Mouse (Mus musculus) gonadal fat pad, adult 2 months (tissue): Measurements from ENCODE around the gene Olfr420. TPM values are rescaled to one million over a fixed set of nuclear protein-coding genes. Genes with fewer than 3 reads are reported as not detected.

Source experiments
- DNase-seq: peaks from one replicate; pipeline ENCODE4 v3.0.0-alpha.2; 2012; ENCODE audit warnings: low read depth
- polyA plus RNA-seq: library from polyadenylated mRNA; depleted of rRNA; stranded (reverse); fragments of >200 nt; gene quantifications from 2 replicates; pipeline ENCODE4 v1.2.3, GENCODE M21; 2012; rRNA removed

Olfr420 gene
- not detected in 2 replicates for polyA plus RNA-seq

DNA sequence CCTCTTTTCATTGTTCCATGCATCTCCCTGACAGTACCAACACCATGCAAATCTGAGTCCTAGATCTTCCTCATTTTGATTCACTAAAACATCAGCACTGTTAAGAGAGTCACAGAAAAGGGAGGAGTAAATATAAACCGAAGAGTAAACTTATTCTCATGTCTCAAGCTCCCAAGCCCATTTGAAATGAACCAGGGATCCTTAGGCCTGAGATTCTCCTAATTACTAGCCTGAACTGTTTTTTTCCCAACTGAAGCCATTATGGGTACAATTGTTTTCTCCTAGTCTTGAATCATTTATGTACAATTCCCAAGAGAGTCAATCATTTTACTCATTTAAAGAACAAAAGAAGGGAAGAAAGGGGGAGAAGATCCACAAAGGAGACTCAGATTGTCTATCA is at the start of gene Olfr420:
Olfr420 (plus strand) TSS at position 301 of the 400 bp plus-strand sequence.
- DNase-seq: no peak

GRCm38 (mm10) chr1:174121062-174121461 is 34.4 kb upstream of the Olfr420 start, which contains the start of gene Olfr231:
Gene Olfr231, minus strand, starts transcription at chr1:174121162.
- no peak for DNase-seq

GRCm38 (mm10) chr1:174131217-174131616 is 24.2 kb upstream of the Olfr420 start, which contains the start of gene Olfr424:
Gene Olfr424, plus strand, starts transcription at chr1:174131517.
- DNase-seq: no peak

- DNase-seq: no peak
These were observed 23.4 kb upstream of the Olfr420 start for GRCm38 (mm10) chr1:174131999-174132398.

DNA sequence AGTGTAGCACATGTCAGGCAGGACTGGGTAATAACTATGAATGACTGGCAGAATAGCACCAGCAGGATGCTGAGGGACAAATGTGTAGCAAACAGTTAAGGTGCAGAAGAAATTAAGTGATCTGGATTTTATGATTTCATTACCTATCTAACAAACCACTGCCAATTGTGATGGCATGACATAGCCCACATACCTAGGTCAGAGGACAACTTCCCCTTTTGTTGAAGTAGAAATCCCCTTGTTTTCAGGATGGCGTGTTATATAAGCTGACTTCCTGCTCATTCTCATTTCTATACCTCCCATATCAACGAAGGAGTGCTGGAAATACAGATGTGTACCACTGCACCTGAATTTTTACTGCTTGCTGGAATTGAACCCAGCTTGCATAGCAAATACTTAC is 14.0 kb upstream of the Olfr420 start:
- DNase-seq: no peak

GRCm38 (mm10) chr1:174146696-174147095 is 8.7 kb upstream of the Olfr420 start:
- no peak for DNase-seq

DNA sequence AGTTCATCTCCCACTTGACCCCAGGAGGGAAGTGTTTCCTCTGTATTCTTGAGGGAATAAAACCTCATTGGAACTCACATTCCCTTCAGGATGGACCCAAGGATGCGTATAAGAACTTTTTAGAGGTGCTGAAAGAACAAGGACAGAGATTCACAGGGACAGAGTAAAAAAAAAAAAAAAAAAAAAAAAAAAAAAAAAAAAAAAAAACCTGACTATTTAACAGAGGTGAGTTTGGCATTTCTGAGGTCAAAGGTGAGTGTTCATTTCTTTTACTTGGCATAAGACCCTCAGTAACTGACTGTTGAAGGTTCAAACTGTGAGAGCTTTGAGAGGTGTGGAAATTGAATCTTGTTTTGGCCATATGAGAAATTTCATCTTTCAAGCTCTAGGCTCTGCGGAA is 6.1 kb upstream of the Olfr420 start:
- DNase-seq: no peak

GRCm38 (mm10) chr1:174157622-174158021 is 2.2 kb downstream of the Olfr420 start:
- no peak for DNase-seq

GRCm38 (mm10) chr1:174158512-174158911 is 3.1 kb downstream of the Olfr420 start:
- no peak for DNase-seq

DNA sequence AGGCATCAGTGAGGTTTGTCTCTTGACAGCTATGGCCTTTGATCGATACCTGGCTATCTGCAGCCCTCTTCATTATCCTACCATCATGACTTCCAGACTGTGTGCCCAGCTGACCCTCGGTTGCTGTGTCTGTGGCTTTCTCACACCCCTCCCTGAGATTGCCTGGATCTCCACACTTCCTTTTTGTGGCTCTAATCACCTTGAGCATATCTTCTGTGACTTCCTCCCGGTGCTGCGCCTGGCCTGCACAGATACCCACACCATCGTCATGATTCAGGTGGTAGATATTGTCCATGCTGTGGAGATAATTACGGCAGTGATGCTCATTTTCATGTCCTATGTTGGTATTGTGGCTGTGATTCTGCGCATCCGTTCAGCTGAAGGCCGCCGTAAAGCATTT is 3.7 kb downstream of the Olfr420 start:
- DNase-seq: no peak

GRCm38 (mm10) chr1:174169024-174169423 is 13.6 kb downstream of the Olfr420 start:
- DNase-seq: no peak

- no peak for DNase-seq
These were observed 15.5 kb downstream of the Olfr420 start for GRCm38 (mm10) chr1:174170706-174171501.

DNA sequence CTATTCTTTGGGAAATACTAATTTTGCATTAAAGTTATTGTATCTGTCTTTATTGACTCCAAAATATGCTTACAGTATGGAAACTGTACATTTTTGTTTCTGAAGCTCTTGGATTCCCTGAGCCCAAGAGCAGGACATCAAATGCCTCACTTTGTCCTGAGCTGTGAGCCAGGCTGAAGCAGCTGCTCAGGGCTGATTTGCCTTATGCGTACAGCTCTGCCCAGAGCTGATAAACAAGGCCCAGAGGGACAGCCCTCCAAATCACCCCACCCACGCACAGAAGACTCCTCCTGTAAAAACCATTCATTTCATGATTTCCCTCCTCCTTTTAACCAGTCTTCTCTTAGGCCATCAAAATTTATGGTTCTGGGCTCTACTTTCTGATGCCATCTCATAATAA is 16.1 kb downstream of the Olfr420 start:
- DNase-seq: no peak

- DNase-seq: no peak
These were observed 17.2 kb downstream of the Olfr420 start, which contains the start of gene Spta1 for GRCm38 (mm10) chr1:174172605-174173004. Gene Spta1, plus strand, starts transcription at chr1:174172776.

GRCm38 (mm10) chr1:174204699-174205098 is 49.3 kb downstream of the Olfr420 start:
- DNase-seq: no peak

Other genes starting within 250 kb of the Olfr420 start
- 0.84 and 1.5 TPM in 2 replicates for gene Ifi211, start 242.6 kb upstream of the Olfr420 start, polyA plus RNA-seq
- 2.8 and 2.9 TPM in 2 replicates for gene Mndal, start 213.1 kb upstream of the Olfr420 start, polyA plus RNA-seq
- 5.5 and 7.7 TPM in 2 replicates for gene Ifi203, start 213.0 kb upstream of the Olfr420 start, polyA plus RNA-seq
- 0.34 TPM in 1 of 2 replicates, not detected in the other for gene Ifi202b, start 172.9 kb upstream of the Olfr420 start, polyA plus RNA-seq
- 2.8 and 2.9 TPM in 2 replicates for gene Ifi205, start 123.8 kb upstream of the Olfr420 start, polyA plus RNA-seq
- gene Olfr433, start 114.9 kb upstream of the Olfr420 start, polyA plus RNA-seq: 0.08 and 0.27 TPM in 2 replicates
- 0.20 TPM in 1 of 2 replicates, not detected in the other for gene Olfr432, start 106.4 kb upstream of the Olfr420 start, polyA plus RNA-seq
- not detected in 2 replicates for gene Olfr430, start 89.0 kb upstream of the Olfr420 start, polyA plus RNA-seq
- gene Olfr429, start 71.3 kb upstream of the Olfr420 start, polyA plus RNA-seq: not detected in 2 replicates
- gene Olfr427, start 58.7 kb upstream of the Olfr420 start, polyA plus RNA-seq: not detected in 2 replicates
- not detected in 2 replicates for gene Olfr231, start 34.5 kb upstream of the Olfr420 start, polyA plus RNA-seq
- gene Olfr424, start 24.1 kb upstream of the Olfr420 start, polyA plus RNA-seq: not detected in 2 replicates
- gene Spta1, start 17.1 kb downstream of the Olfr420 start, polyA plus RNA-seq: 0.01 and 0.06 TPM in 2 replicates
- gene Olfr419, start 96.4 kb downstream of the Olfr420 start, polyA plus RNA-seq: not detected in 2 replicates
- not detected in 2 replicates for gene Mptx1, start 174.9 kb downstream of the Olfr420 start, polyA plus RNA-seq
- not detected in 2 replicates for gene Olfr417, start 209.5 kb downstream of the Olfr420 start, polyA plus RNA-seq
- not detected in 2 replicates for gene Olfr248, start 235.4 kb downstream of the Olfr420 start, polyA plus RNA-seq